In genomic region chr7:143138789-143139188, GRCm38 (mm10) we compare ENCODE assay signal across 8 mouse cellular contexts. TPM values are rescaled to one million over a fixed set of nuclear protein-coding genes. Genes with fewer than 3 reads are reported as not detected.
A peak's percentile ranks its signal among the peaks of the same experiment; 100 is the strongest.
DNase-seq lines count a peak whose midpoint lies in the region; ATAC-seq lines count a peak whose summit lies in the region.

No protein-coding gene starts in this region.

- DNase-seq in liver = peak; percentile 55
- DNase-seq in liver, embryonic 11.5 days (ENCODE audit: low spot score) = no peak
- DNase-seq in NIH3T3 (ENCODE audit: low read depth) = peak; percentile 18
- peak; percentile 52 for DNase-seq in cerebellum, adult 9-11 months
- peak; percentile 51 for DNase-seq in layer of hippocampus, adult 9-10 months (ENCODE audit: low spot score)
- DNase-seq in lung, postnatal 4 days = peak; percentile 53 to 78
- peak; percentile 32 to 44 for DNase-seq in thymus, postnatal 36 days

- no peak overlapping the region for H3K4me2 ChIP-seq in liver, embryonic 11.5 days

- no peak overlapping the region for H3K9ac ChIP-seq in liver, embryonic 11.5 days (ENCODE audit: low read depth, low read length)

- 0 out of 2 replicates have a peak, but pooled peaks cover 2% of the 10 kb centered on the region for H3K4me1 ChIP-seq in liver, embryonic 11.5 days (replicated peaks; ENCODE audit: control insufficient read depth, insufficient read depth, low read length)

- ATAC-seq in liver, embryonic 11.5 days (replicated peaks; ENCODE audit: low FRiP score) = no peak
- ATAC-seq in granulocyte monocyte progenitor cell, adult 5-6 weeks (replicated peaks; ENCODE audit: poor library complexity, severe bottlenecking) = peak; percentile 68

- no peaks in the 10 kb centered on the region for H3K36me3 ChIP-seq in liver, embryonic 11.5 days (ENCODE audit: control insufficient read depth, insufficient read depth, low read length)

- WGBS in liver, embryonic 11.5 days = 38% methylated on average over 1 of the region's 1 CpGs

- H3K4me3 ChIP-seq in liver, embryonic 11.5 days (ENCODE audit: low read depth, low read length) = no peak overlapping the region

- H3K27me3 ChIP-seq in liver, embryonic 11.5 days (replicated peaks; ENCODE audit: control insufficient read depth, insufficient read depth, low read length) = no peaks in the 10 kb centered on the region

- H3K9me3 ChIP-seq in liver, embryonic 11.5 days (ENCODE audit: control insufficient read depth, low read length) = no peaks in the 10 kb centered on the region

- no peak overlapping the region for H3K27ac ChIP-seq in liver, embryonic 11.5 days (ENCODE audit: low read depth, low read length)

RNA-seq across cellular contexts. Expression of gene Kcnq1, which starts 32.6 kb away (rescaled TPM):
- 0.59 and 1.2 TPM in 2 replicates for polyA plus RNA-seq in liver, embryonic 11.5 days (2014; fragmentation: Nextera tagmentation; extraction: Ambion mirVana)
- total RNA-seq in granulocyte monocyte progenitor cell, adult 5-6 weeks (2014; fragmentation: Nextera tagmentation) = not detected in 2 replicates
- total RNA-seq in granulocyte monocyte progenitor cell, adult 5-6 weeks (2017) = not detected in 2 replicates

RNA-seq across cellular contexts. Expression of gene Trpm5, which starts 44.3 kb away (rescaled TPM):
- 1.2 and 1.3 TPM in 2 replicates for polyA plus RNA-seq in liver, embryonic 11.5 days (2014; fragmentation: Nextera tagmentation; extraction: Ambion mirVana)
- not detected in 2 replicates for total RNA-seq in granulocyte monocyte progenitor cell, adult 5-6 weeks (2014; fragmentation: Nextera tagmentation)
- total RNA-seq in granulocyte monocyte progenitor cell, adult 5-6 weeks (2017) = not detected in 2 replicates
